Mouse (Mus musculus): ENCODE results near the gene Dhx30. TPM values are rescaled to one million over a fixed set of nuclear protein-coding genes. Genes with fewer than 3 reads are reported as not detected.

Dhx30 gene
- total RNA-seq, 2 experiments from 2014 or later = 65.7 to 137 TPM

DNA sequence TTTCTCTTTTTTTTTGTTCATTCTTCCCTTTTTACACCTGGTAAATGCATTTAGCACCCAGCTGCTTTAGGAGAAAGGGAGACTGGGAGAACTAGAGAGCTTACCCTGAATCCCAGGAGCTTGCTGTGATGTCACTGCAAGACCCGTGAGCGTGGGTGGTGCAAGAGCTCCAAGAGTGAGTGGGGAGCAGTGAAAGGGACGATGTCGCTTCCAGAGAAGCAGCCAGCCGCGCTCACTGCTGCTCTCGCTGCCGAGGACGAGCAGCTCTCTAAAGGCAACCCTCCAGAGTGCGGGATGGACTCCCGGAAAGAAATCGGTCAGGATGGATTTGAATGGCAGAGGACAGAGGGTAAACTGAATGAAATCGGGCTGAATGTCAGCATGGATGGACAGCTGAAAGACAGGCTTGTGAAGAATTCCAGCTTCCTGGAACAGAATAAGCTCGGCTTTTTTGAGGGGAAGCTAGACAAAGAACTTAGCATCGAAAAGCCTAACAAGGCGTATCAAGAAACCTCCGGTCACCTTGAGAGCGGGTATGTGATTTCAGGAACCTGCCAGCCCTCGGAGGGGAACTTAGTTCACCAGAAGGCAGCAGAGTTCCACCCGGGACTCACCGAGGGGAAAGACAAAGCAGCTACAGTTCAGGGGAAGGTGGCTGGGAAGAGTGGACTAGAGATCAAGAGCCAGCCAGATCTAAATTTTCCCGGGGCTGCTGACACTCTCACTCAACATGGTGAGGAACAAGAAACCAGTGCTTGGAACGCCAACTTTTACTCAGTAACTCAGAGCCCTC is 65.6 kb downstream of the Dhx30 start:
- ATAC-seq (replicated peaks; ENCODE audit: poor library complexity, severe bottlenecking) = no peak

DNA sequence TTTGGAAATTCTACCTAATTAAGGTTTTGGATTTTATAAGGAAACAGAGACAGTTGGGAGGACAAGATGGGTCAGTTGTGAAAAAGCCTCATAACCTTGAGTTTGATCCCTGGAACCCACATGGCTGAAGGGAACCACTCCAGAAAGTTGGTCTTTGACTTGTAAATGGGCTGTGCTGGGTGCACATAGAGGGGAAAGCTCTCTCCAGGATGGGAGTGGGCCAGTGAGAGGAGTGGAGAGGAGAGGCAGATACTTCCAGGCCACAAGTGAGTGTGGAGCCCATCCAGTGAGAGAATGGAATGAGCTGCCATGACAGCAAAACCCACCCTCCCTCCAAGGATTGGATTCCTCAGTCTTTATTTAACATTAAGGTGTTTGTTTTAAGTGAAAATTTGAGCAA is 66.4 kb downstream of the Dhx30 start:
- no peak for ATAC-seq (replicated peaks; ENCODE audit: poor library complexity, severe bottlenecking)

DNA sequence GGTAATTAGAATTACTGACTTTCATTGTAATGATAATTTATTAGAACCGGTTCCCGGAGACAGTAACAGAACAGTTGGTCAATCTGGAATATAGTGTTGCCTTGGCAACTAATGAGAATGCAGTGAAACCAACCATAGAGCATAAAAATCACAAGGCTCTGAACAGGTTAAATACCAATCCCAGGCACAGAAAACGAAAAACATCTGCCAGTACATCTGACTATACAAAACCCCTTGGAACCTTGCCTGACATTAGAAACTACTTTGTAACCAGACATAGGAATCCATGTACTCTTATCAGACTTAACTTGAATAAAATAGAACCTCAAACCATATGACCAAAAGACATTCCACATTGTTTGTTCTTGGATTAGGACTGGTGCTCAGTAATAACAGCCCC is 69.8 kb downstream of the Dhx30 start:
- ATAC-seq (replicated peaks; ENCODE audit: poor library complexity, severe bottlenecking) = no peak

DNA sequence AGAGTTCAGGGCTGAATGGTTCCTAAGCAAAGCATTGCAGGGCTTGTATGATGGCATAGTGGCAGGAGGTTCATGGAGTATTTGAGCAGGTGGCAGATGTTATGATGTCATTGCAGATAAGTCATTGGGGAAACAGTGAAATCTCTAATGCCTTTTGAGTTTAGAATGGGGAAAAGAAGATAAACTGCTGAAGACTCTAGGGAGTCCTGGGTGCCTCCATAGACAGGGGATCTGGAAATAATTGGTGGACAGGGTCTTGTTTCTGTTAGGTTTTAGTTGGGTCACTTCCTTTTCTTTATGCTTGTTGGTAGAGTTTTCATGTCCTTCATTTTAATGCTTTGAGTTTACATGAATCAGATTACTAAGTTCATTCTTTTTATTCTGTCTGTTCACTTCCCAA is 70.4 kb downstream of the Dhx30 start:
- ATAC-seq (replicated peaks; ENCODE audit: poor library complexity, severe bottlenecking) = no peak

DNA sequence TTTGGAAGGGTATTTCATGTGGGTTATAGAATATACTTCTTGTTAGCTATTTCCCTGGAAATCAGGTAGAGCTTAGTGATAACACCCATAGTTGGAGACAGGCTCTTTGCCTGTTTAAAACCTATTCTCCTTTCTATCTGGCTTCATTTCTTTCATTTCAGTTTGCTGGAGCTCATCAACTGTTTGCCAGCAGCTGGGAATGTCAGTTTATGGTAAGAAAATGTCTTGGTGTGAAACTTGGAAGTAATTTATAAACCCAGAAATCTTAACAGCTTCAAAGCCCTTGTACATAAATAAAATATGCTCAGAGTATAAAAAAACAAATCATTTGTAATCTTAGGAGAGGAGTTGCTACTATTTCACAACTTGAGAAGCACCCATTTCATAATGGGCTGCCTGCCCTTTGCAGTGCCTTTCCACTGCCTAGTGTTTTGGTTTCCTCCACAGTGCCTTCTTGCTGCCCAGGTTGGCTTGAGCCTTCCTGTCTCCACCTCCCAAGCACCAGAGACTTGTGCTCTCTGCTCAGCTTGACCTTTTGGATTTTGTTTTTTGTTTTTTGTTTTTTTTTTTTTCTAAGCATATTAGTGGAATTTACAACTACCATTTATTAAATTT is 71.8 kb downstream of the Dhx30 start:
- peak; percentile 82 for ATAC-seq (replicated peaks; ENCODE audit: poor library complexity, severe bottlenecking)

DNA sequence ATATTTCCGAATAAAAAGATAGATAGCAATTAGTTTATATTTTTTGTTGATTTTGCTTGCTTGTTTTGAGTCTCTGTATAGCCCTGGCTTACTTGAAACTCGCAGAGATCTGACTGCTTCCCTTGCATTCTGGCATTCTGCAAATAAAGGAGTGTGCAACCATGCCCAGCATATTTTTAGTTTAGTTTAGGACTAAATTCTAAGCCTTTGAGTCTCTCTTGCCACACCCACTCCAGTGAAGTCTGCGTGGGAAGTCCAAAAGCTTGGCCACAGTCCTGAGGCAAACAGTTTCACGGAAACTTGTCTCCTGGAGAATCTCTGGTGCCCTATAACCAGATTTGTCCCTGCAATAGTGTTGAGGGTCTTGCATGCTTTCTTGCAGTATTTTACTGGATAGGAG is 73.3 kb downstream of the Dhx30 start:
- no peak for ATAC-seq (replicated peaks; ENCODE audit: poor library complexity, severe bottlenecking)

DNA sequence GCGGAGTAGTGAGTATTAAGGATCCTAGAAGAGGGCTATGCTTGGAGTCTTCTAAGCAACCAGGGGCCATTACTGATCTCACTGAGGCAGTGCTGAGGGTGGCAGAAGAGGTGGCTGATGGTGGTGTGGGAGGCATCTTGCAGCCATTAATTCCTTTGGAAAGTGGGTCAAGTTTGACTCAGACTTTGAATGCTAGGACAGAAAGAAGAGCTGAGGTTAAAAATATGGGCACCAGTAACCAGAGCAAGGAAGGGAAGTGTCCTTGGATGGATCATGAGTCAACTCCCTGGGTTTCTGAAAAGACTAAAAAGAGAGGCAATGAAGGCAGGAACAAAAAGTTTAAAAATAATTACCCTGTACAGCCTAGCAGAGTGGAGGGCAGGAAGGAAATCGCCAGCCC is 79.1 kb downstream of the Dhx30 start:
- no peak for ATAC-seq (replicated peaks; ENCODE audit: poor library complexity, severe bottlenecking)

DNA sequence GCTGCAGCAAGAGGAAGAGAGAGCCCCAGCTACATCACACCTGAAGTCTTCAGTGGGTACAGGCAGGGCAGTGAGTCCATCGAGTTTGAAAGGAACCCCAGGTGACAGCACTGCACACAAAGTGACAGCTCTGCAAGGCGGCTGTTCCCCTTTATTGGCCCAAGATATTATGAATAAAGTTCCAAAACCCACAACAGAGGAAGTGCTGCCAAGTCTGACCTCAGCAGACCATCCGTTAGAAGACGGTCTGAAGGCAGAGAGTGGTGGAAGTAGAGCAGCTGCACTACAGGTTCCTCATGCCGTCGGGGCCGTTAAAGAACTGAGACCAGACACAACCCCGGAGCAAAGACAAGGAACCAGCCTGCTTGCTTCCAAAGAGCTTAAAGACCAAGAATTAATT is 79.7 kb downstream of the Dhx30 start:
- ATAC-seq (replicated peaks; ENCODE audit: poor library complexity, severe bottlenecking) = peak; percentile 96

DNA sequence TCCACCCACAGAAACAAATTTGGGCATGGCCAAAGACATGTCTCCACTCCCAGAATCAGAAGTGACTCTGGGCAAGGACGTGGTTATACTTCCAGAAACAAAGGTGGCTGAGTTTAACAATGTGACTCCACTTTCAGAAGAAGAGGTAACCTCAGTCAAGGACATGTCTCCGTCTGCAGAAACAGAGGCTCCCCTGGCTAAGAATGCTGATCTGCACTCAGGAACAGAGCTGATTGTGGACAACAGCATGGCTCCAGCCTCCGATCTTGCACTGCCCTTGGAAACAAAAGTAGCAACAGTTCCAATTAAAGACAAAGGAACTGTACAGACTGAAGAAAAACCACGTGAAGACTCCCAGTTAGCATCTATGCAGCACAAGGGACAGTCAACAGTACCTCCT is 82.5 kb downstream of the Dhx30 start:
- ATAC-seq (replicated peaks; ENCODE audit: poor library complexity, severe bottlenecking) = no peak

Other genes with a start within 250 kb of the Dhx30 start
- gene Cdc25a, start 242.3 kb downstream of the Dhx30 start, total RNA-seq (2014; fragmentation: Nextera tagmentation) = 45.1 and 52.5 TPM in 2 replicates
- gene Cdc25a, start 242.3 kb downstream of the Dhx30 start, total RNA-seq (2017) = 50.6 and 54.4 TPM in 2 replicates
- gene Map4, start 186.4 kb downstream of the Dhx30 start, total RNA-seq (2014; fragmentation: Nextera tagmentation) = 33.3 and 42.6 TPM in 2 replicates
- gene Map4, start 186.4 kb downstream of the Dhx30 start, total RNA-seq (2017) = 17.1 and 22.3 TPM in 2 replicates
- 103 and 108 TPM in 2 replicates for gene Smarcc1, start 122 bp downstream of the Dhx30 start, total RNA-seq (2014; fragmentation: Nextera tagmentation)
- gene Smarcc1, start 122 bp downstream of the Dhx30 start, total RNA-seq (2017) = 59.9 and 70.0 TPM in 2 replicates
- gene Cspg5, start 126.0 kb upstream of the Dhx30 start, total RNA-seq (2014; fragmentation: Nextera tagmentation) = not detected in 2 replicates
- 0.30 TPM in 1 of 2 replicates, not detected in the other for gene Cspg5, start 126.0 kb upstream of the Dhx30 start, total RNA-seq (2017)
- gene Elp6, start 187.3 kb upstream of the Dhx30 start, total RNA-seq (2014; fragmentation: Nextera tagmentation) = 7.6 and 11.0 TPM in 2 replicates
- 7.9 and 8.4 TPM in 2 replicates for gene Elp6, start 187.3 kb upstream of the Dhx30 start, total RNA-seq (2017)
- 31.4 and 56.3 TPM in 2 replicates for gene Scap, start 215.5 kb upstream of the Dhx30 start, total RNA-seq (2014; fragmentation: Nextera tagmentation)
- gene Scap, start 215.5 kb upstream of the Dhx30 start, total RNA-seq (2017) = 24.1 and 43.1 TPM in 2 replicates

All from granulocyte monocyte progenitor cell, adult 5-6 weeks (primary cell).